Mouse (Mus musculus) 3134 (cell line): ENCODE measurements around the gene Skiv2l.

Experiments used
- DNase-seq: peaks from one replicate; pipeline ENCODE4 v3.0.0-alpha.2; 2011; ENCODE audit warnings: low spot score; ENCODE audit not compliant: insufficient read length; ENCODE audit errors: extremely low read depth

The Skiv2l gene

GRCm38 (mm10) chr17:34849722-34850516 lies at the start of gene Skiv2l, which contains the start of gene Nelfe:
Skiv2l (minus strand) TSS chr17:34850210.
Nelfe (plus strand) TSS chr17:34850391.
- DNase-seq: peak; percentile 98

GRCm38 (mm10) chr17:34899053-34899889 lies 49.3 kb upstream of the Skiv2l start:
- DNase-seq: peak; percentile 70

GRCm38 (mm10) chr17:34898706-34899052 lies 48.7 kb upstream of the Skiv2l start:
- DNase-seq: no peak

GRCm38 (mm10) chr17:34898160-34898586 lies 48.2 kb upstream of the Skiv2l start, which contains the start of the genes C2 and Ehmt2:
C2 (minus strand) TSS chr17:34898265.
Ehmt2 (plus strand) TSS chr17:34898469.
- DNase-seq: peak; percentile 87

GRCm38 (mm10) chr17:34897373-34898159 lies 47.6 kb upstream of the Skiv2l start:
- no peak for DNase-seq

GRCm38 (mm10) chr17:34896366-34896765 lies 46.4 kb upstream of the Skiv2l start:
- DNase-seq: no peak

GRCm38 (mm10) chr17:34895724-34896123 lies 45.7 kb upstream of the Skiv2l start:
- DNase-seq: no peak

GRCm38 (mm10) chr17:34894801-34895530 lies 45.0 kb upstream of the Skiv2l start:
- DNase-seq: peak; percentile 61

- DNase-seq: peak; percentile 95
Observed at GRCm38 (mm10) chr17:34894074-34894597, 44.1 kb upstream of the Skiv2l start.

- no peak for DNase-seq
Observed at GRCm38 (mm10) chr17:34893072-34893824, 43.2 kb upstream of the Skiv2l start.

GRCm38 (mm10) chr17:34891377-34891776 lies 41.4 kb upstream of the Skiv2l start:
- DNase-seq: no peak

GRCm38 (mm10) chr17:34890074-34890743 lies 40.2 kb upstream of the Skiv2l start:
- DNase-seq: no peak

- DNase-seq: no peak
Observed at GRCm38 (mm10) chr17:34887942-34888341, 37.9 kb upstream of the Skiv2l start.

GRCm38 (mm10) chr17:34885615-34886014 lies 35.6 kb upstream of the Skiv2l start:
- no peak for DNase-seq

GRCm38 (mm10) chr17:34884704-34885103 lies 34.7 kb upstream of the Skiv2l start:
- no peak for DNase-seq

GRCm38 (mm10) chr17:34883332-34883731 lies 33.3 kb upstream of the Skiv2l start:
- no peak for DNase-seq

- no peak for DNase-seq
Observed at GRCm38 (mm10) chr17:34881683-34882310, 31.8 kb upstream of the Skiv2l start, which contains the start of gene Gm20547. Gm20547 (minus strand) TSS chr17:34882042.

- DNase-seq: peak; percentile 45
Observed at GRCm38 (mm10) chr17:34881166-34881565, 31.2 kb upstream of the Skiv2l start.
